Mouse (Mus musculus) MEL (cell line): Measurements from ENCODE around the gene Fhad1. TPM values are rescaled to one million over a fixed set of nuclear protein-coding genes. Genes with fewer than 3 reads are reported as not detected.

ENCODE experiments used
- DNase-seq: peaks from one replicate; pipeline ENCODE4 v3.0.0; 2011; ENCODE audit warnings: low read depth, low spot score
- H3K27ac ChIP-seq: 2 replicates; pipeline ENCODE4 v1.5.1; 2012; ENCODE audit warnings: low read depth, mild to moderate bottlenecking, control low read depth, low read length, moderate library complexity; ENCODE audit not compliant: control insufficient read depth
- H3K27me3 ChIP-seq, 2 experiments: fragments of 150-350 bp in 1 of 2; sonication (generic) in 1 of 2; 2 replicates each; pipeline ENCODE4 v1.6.1; 2012; ENCODE audit warnings: low read length in 2 of 2, mild to moderate bottlenecking in 2 of 2, improper control_type of control experiment in 1 of 2, moderate library complexity in 1 of 2; ENCODE audit not compliant: insufficient read depth in 2 of 2, control insufficient read depth in 1 of 2
- H3K36me3 ChIP-seq, 2 experiments: 2 replicates each; pipeline ENCODE4 v1.6.1; 2012 to 2014; ENCODE audit warnings: low read length in 2 of 2, improper control_type of control experiment in 1 of 2, inconsistent platforms in 1 of 2, mild to moderate bottlenecking in 1 of 2; ENCODE audit not compliant: insufficient read depth in 2 of 2, control insufficient read depth in 1 of 2
- H3K4me1 ChIP-seq, 2 experiments: fragments of 150-350 bp in 1 of 2; sonication (generic) in 1 of 2; 2 replicates each; pipeline ENCODE4 v1.6.1; 2012; ENCODE audit warnings: low read length in 2 of 2, improper control_type of control experiment in 1 of 2, mild to moderate bottlenecking in 1 of 2; ENCODE audit not compliant: insufficient read depth in 2 of 2, control insufficient read depth in 1 of 2
- H3K4me3 ChIP-seq, 2 experiments: fragments of 150-350 bp in 1 of 2; sonication (generic) in 1 of 2; 2 replicates each; pipeline ENCODE4 v1.5.1; 2012; ENCODE audit warnings: low read depth in 2 of 2, low read length in 2 of 2, mild to moderate bottlenecking in 2 of 2, moderate library complexity in 2 of 2, control low read depth in 1 of 2, improper control_type of control experiment in 1 of 2; ENCODE audit not compliant: control insufficient read depth in 1 of 2, insufficient read depth in 1 of 2
- H3K79me2 ChIP-seq: 2 replicates; pipeline ENCODE4 v1.6.1; 2012; ENCODE audit warnings: mild to moderate bottlenecking, low read length, moderate library complexity; ENCODE audit not compliant: control insufficient read depth, poor library complexity, insufficient read depth
- H3K9ac ChIP-seq: 2 replicates; pipeline ENCODE4 v1.6.1; 2012; ENCODE audit warnings: low read depth, mild to moderate bottlenecking, control low read depth, low read length, moderate library complexity; ENCODE audit not compliant: control insufficient read depth, poor library complexity, severe bottlenecking
- H3K9me3 ChIP-seq: fragments of 150-350 bp; sonication (generic); replicated peaks from 2 replicates; pipeline ENCODE4 v1.6.1; 2012; ENCODE audit warnings: mild to moderate bottlenecking, low read length, improper control_type of control experiment, moderate library complexity; ENCODE audit not compliant: insufficient read depth
- BHLHE40 ChIP-seq: IDR thresholded peaks from 2 replicates; pipeline ENCODE4 v1.6.1; 2012; ENCODE audit warnings: low read depth, mild to moderate bottlenecking, inconsistent platforms, low read length, improper control_type of control experiment, borderline replicate concordance
- CHD2 ChIP-seq: IDR thresholded peaks from 2 replicates; pipeline ENCODE4 v1.6.1; 2011; ENCODE audit warnings: low read length, improper control_type of control experiment
- ETS1 ChIP-seq: IDR thresholded peaks from 2 replicates; pipeline ENCODE4 v1.6.1; 2012; ENCODE audit warnings: low read depth, mild to moderate bottlenecking, inconsistent platforms, low read length, improper control_type of control experiment, moderate library complexity
- GABPA ChIP-seq: IDR thresholded peaks from 2 replicates; pipeline ENCODE4 v1.6.1; 2012; ENCODE audit warnings: low read depth, mild to moderate bottlenecking, inconsistent platforms, low read length, improper control_type of control experiment, moderate library complexity
- HCFC1 ChIP-seq: IDR thresholded peaks from 2 replicates; pipeline ENCODE4 v1.6.1; 2012; ENCODE audit warnings: low read depth, mild to moderate bottlenecking, inconsistent platforms, low read length, improper control_type of control experiment, moderate library complexity
- JUND ChIP-seq: IDR thresholded peaks from 2 replicates; pipeline ENCODE4 v1.6.1; 2011; ENCODE audit warnings: low read depth, mild to moderate bottlenecking, improper control_type of control experiment, low read length
- KAT2A ChIP-seq: conservative IDR thresholded peaks from 2 replicates; pipeline ENCODE4 v1.6.1; 2012; ENCODE audit warnings: low read depth, low read length, improper control_type of control experiment, inconsistent platforms
- MAZ ChIP-seq: IDR thresholded peaks from 2 replicates; pipeline ENCODE4 v1.6.1; 2012; ENCODE audit warnings: low read depth, mild to moderate bottlenecking, inconsistent platforms, low read length, improper control_type of control experiment
- MEF2A ChIP-seq: IDR thresholded peaks from 2 replicates; pipeline ENCODE4 v1.6.1; 2014; ENCODE audit warnings: low read depth, mild to moderate bottlenecking, inconsistent platforms, low read length, improper control_type of control experiment; ENCODE audit not compliant: poor library complexity, insufficient replicate concordance, severe bottlenecking; ENCODE audit errors: extremely low read depth
- NRF1 ChIP-seq: IDR thresholded peaks from 2 replicates; pipeline ENCODE4 v1.6.1; 2014; ENCODE audit warnings: low read depth, mild to moderate bottlenecking, inconsistent platforms, low read length, improper control_type of control experiment, moderate library complexity; ENCODE audit not compliant: poor library complexity, insufficient read depth, severe bottlenecking
- POLR2A ChIP-seq, 2 experiments: IDR thresholded peaks; 2 replicates each; pipeline ENCODE4 v1.6.1; 2011 to 2012; ENCODE audit warnings: low read length in 2 of 2, mild to moderate bottlenecking in 2 of 2, control low read depth in 1 of 2, improper control_type of control experiment in 1 of 2, low read depth in 1 of 2, moderate library complexity in 1 of 2; ENCODE audit not compliant: control insufficient read depth in 1 of 2, insufficient read depth in 1 of 2, poor library complexity in 1 of 2
- POLR2AphosphoS5 ChIP-seq: IDR thresholded peaks from 2 replicates; pipeline ENCODE4 v1.6.1; 2012; ENCODE audit warnings: low read depth, borderline replicate concordance, mild to moderate bottlenecking, inconsistent platforms, low read length, moderate library complexity, mixed read lengths
- RCOR1 ChIP-seq: IDR thresholded peaks from 2 replicates; pipeline ENCODE4 v1.6.1; 2012; ENCODE audit warnings: low read depth, mild to moderate bottlenecking, inconsistent platforms, low read length, improper control_type of control experiment
- TAL1 ChIP-seq: IDR thresholded peaks from 2 replicates; pipeline ENCODE4 v1.6.1; 2012; ENCODE audit warnings: mild to moderate bottlenecking, inconsistent platforms, low read length, moderate library complexity, mixed read lengths
- UBTF ChIP-seq: IDR thresholded peaks from 2 replicates; pipeline ENCODE4 v1.6.1; 2012; ENCODE audit warnings: low read depth, mild to moderate bottlenecking, inconsistent platforms, low read length, improper control_type of control experiment, moderate library complexity, borderline replicate concordance; ENCODE audit not compliant: insufficient read depth
- USF1 ChIP-seq: IDR thresholded peaks from 2 replicates; pipeline ENCODE4 v1.6.1; 2014; ENCODE audit warnings: low read depth, mild to moderate bottlenecking, inconsistent platforms, low read length, improper control_type of control experiment, moderate library complexity
- ZC3H11A ChIP-seq: IDR thresholded peaks from 2 replicates; pipeline ENCODE4 v1.6.1; 2012; ENCODE audit warnings: low read depth, mild to moderate bottlenecking, inconsistent platforms, low read length, improper control_type of control experiment
- ZNF384 ChIP-seq: IDR thresholded peaks from 2 replicates; pipeline ENCODE4 v1.6.1; 2012; ENCODE audit warnings: low read depth, mild to moderate bottlenecking, inconsistent platforms, low read length, improper control_type of control experiment
- polyA plus RNA-seq, 2 experiments: library from polyadenylated mRNA; stranded (reverse) in 1 of 2; unstranded in 1 of 2; fragments of >175 nt in 1 of 2; fragments of >200 nt in 1 of 2; gene quantifications; 2 replicates each; pipeline versions ENCODE4 v1.2.1 to v1.2.4; 2012; ENCODE audit warnings: low replicate concordance in 2 of 2, low read depth in 1 of 2; ENCODE audit not compliant: insufficient read length in 2 of 2, insufficient read depth in 1 of 2, missing spikeins in 1 of 2
- total RNA-seq: library from RNA; depleted of rRNA; stranded (reverse); fragments of 300-350 nt; gene quantifications from 2 replicates; pipeline ENCODE4 v1.2.3, GENCODE M21; 2012

Gene Fhad1
- total and polyA plus RNA-seq, 3 experiments: not detected

GRCm38 (mm10) chr4:141878621-141879020, 136.3 kb downstream of the Fhad1 start:
- no peaks in the 10 kb centered on the region for H3K9me3 ChIP-seq
- no peak overlapping the region for H3K27ac ChIP-seq
- peaks cover 0 to 6% of the 10 kb centered on the region in 2 experiments; a peak in 2 of 4 replicates for H3K4me1 ChIP-seq
- no peak overlapping the region for H3K9ac ChIP-seq
- TF ChIP-seq KAT2A (no peak), NRF1 (no peak), USF1 (no peak), RCOR1 (no peak), ZC3H11A (no peak), ETS1 (no peak), POLR2AphosphoS5 (no peak), UBTF (no peak), POLR2A (IDR thresholded peaks at IDR 0.05; ENCODE audit: control insufficient read depth in 1 of 2, insufficient read depth in 1 of 2, low read depth in 1 of 2, low read length in 2 of 2, poor library complexity in 1 of 2) (no peak), BHLHE40 (no peak), ZNF384 (no peak), MAZ (no peak), HCFC1 (no peak)
- no peak for DNase-seq
- 0 out of 4 replicates have a peak, but pooled peaks cover 0 to 2% of the 10 kb centered on the region in 2 experiments for H3K27me3 ChIP-seq
- peaks cover 10% of the 10 kb centered on the region for H3K79me2 ChIP-seq
- H3K4me3 ChIP-seq: no peak overlapping the region
- H3K36me3 ChIP-seq: peaks cover 0 to 4% of the 10 kb centered on the region in 2 experiments; a peak in 1 of 4 replicates

- H3K4me1 ChIP-seq: peaks cover 1 to 17% of the 10 kb centered on the region in 2 experiments; a peak in 3 of 4 replicates
- peak; percentile 37 for DNase-seq
- no peaks in the 10 kb centered on the region for H3K9me3 ChIP-seq
- H3K36me3 ChIP-seq: peaks cover 0 to 12% of the 10 kb centered on the region in 2 experiments; a peak in 1 of 4 replicates
- 0 out of 4 replicates have a peak, but pooled peaks cover 0 to 2% of the 10 kb centered on the region in 2 experiments for H3K27me3 ChIP-seq
- no peak for TF ChIP-seq JUND
- TF ChIP-seq GABPA: no peak
- TF ChIP-seq TAL1: no peak
- TF ChIP-seq MEF2A: no peak
- no peak for TF ChIP-seq CHD2
- no peak overlapping the region for H3K27ac ChIP-seq
- peak overlapping the region; percentile 95 for H3K9ac ChIP-seq
- H3K4me3 ChIP-seq: peak overlapping the region; percentile 65 to 95; a peak in 3 of 4 replicates
- peaks cover 19% of the 10 kb centered on the region for H3K79me2 ChIP-seq
Measured at GRCm38 (mm10) chr4:141875481-141876108, 139.3 kb downstream of the Fhad1 start.
